Mouse (Mus musculus): ENCODE measurements around the gene Slc4a5.

DNA sequence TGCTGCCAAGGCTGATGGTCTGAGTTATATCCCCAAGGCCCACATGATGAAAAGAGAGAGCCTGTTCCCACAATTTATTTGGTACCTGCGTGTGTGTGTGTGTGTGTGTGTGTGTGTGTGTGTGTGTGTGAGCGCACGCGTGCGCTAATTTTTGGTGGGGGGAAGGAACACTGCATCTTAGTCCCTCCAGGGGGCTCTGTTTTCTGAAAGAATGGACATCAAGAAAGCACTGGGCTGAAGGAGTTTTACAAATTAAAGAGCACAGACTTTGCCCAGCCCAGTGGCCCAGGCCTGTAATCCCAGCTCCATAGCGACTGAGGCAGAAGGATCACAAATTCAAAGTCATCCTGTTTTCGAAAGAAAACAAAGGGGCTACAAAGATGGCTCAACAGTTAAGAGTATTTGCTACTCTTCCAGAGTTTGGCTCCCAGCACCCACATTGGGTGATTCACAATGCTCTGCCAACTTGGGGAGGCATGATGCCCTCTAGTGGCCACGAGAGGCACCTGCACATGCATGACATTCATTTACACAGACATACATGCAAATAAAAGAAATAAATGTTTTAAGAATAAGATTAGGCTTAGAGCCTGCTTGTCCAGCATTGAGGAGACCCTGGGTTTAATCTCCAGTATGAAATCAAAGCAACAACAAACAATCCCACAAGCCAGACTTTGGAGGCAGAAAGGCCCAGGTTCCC lies 60.8 kb downstream of the Slc4a5 start:
- no peak for TF ChIP-seq POLR2A (IDR thresholded peaks at IDR 0.05; ENCODE audit: extremely low read depth, insufficient read depth, low read length)
- TF ChIP-seq CTCF (IDR thresholded peaks at IDR 0.05; ENCODE audit: extremely low read depth, insufficient read depth, low read length) = peak; percentile 33; the same call in 1 of the 2 replicates
